Mouse (Mus musculus) testis, adult 2 months (tissue): ENCODE measurements around the gene Strbp.

Experiments used
- CTCF ChIP-seq: fragments of 200-500 bp; IDR thresholded peaks from 2 replicates; pipeline ENCODE4 v1.5.1; 2012; ENCODE audit warnings: low read depth, mild to moderate bottlenecking, inconsistent platforms, low read length, moderate library complexity; ENCODE audit not compliant: control insufficient read depth, insufficient read depth, insufficient replicate concordance
- POLR2A ChIP-seq: fragments of 200-500 bp; IDR thresholded peaks from 2 replicates; pipeline ENCODE4 v1.6.1; 2012; ENCODE audit warnings: low read depth, mild to moderate bottlenecking, inconsistent platforms, low read length, moderate library complexity; ENCODE audit not compliant: control insufficient read depth

GRCm38 (mm10) chr2:37735807-37736188 lies 32.1 kb upstream of the Strbp start:
- no peak for TF ChIP-seq CTCF
- no peak for TF ChIP-seq POLR2A
